Mouse (Mus musculus): ENCODE results near the gene Sept9. TPM values are rescaled to one million over a fixed set of nuclear protein-coding genes. Genes with fewer than 3 reads are reported as not detected.

The Sept9 gene
- polyA plus RNA-seq, 1 experiment from 2014 or later: 180 TPM

DNA sequence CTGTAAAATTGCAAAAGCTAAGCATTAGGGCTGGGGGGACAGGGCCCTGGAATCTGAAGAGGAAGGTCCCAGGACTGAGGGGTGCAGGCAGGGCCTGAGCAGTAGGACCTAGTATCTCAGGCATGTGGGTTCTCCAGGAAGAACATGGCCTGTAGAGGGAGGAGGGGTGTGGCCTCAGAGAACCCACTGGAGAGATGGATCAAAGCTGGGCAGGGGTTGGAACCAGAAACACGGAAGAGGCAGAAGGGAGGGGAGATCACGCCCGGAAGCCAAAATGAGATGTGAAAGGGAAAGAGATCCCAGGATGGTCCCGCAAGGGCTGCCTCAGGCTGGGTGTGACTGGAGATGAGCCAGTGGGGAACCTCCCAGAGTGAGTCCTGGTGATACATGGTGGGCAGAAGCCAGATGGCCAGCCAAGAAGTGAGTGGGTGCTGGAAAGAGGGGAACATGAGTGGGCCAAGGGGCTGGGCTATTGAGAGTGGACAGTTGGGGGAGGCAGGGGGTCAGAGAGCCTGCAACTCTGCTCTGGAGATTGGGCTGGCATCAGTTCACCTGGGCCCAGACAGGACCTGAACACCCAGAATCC is 126.8 kb downstream of the Sept9 start:
- no peak for ATAC-seq (ENCODE audit: low FRiP score)
- H3K36me3 ChIP-seq (replicated peaks): no peaks in the 10 kb centered on the region
- peak overlapping the region; percentile 50; the same call in 1 of the 2 replicates for H3K27ac ChIP-seq
- H3K9me3 ChIP-seq: no peaks in the 10 kb centered on the region
- 71% methylated on average over 4 of the region's 4 CpGs for WGBS
- H3K4me2 ChIP-seq: no peak overlapping the region
- H3K4me1 ChIP-seq: peaks cover 51% of the 10 kb centered on the region
- H3K27me3 ChIP-seq: no peaks in the 10 kb centered on the region
- no peak overlapping the region for H3K9ac ChIP-seq
- H3K4me3 ChIP-seq (replicated peaks): no peak overlapping the region

DNA sequence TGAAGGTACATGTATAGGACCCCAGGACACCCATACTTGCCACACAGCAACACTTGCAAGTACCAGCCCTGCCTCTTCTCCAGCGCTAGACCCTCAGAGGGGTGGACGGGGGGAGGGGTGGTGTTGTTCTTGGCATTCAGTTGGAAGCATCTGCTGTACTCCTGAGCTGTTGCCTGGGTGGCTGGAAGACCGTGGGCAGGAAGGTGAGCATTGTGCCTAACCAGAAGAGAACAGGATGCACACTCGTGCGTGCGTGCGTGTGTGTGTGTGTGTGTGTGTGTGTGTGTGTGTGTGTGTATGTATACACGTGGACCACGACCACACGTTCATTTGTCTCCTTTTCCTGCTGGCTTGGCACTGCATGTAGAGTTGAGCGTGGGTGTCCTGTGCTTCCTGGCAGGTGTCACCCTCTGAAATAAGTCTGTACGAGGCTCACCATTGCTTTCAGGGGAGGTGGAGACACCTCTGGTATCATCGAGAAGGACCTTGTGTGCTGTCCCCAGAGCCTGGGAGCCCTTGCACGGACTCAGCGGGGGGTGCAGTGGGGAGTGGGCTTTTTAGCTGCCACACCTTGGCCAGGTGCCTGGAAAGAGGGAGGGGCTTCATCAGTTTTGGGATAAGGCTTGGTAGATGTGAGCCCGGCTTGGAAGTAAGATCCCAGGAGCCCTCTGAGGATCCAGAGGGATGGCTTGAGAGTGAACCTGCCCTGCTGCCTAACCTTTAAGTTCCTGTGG is 127.6 kb downstream of the Sept9 start:
- no peaks in the 10 kb centered on the region for H3K27me3 ChIP-seq
- H3K9me3 ChIP-seq: no peaks in the 10 kb centered on the region
- 71% methylated on average over 16 of the region's 16 CpGs for WGBS
- H3K9ac ChIP-seq: no peak overlapping the region
- ATAC-seq (ENCODE audit: low FRiP score): no peak
- H3K36me3 ChIP-seq (replicated peaks): no peaks in the 10 kb centered on the region
- H3K4me2 ChIP-seq: no peak overlapping the region
- no peak overlapping the region for H3K4me3 ChIP-seq (replicated peaks)
- peak overlapping the region; percentile 50 for H3K27ac ChIP-seq
- peaks cover 59% of the 10 kb centered on the region for H3K4me1 ChIP-seq

DNA sequence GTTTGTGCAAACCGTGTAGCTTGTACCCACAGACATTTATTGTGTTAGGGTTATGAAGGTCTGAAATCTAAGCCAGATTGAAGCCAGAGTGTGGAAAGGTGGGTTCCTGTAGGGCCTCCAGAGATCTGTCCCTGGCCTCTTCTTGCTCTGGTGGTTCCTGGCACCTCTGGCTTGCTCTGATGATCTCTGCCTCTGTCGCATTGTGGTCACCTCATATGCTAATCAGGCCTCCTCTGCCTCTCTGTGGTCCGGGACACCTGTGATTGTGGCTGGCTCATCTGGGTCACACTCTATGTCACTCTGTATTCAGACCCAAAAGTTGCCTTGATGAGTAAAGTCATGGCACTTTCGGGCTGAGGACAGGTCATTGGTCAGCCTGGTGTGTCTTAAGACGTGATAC is 128.2 kb downstream of the Sept9 start:
- no peaks in the 10 kb centered on the region for H3K27me3 ChIP-seq
- H3K36me3 ChIP-seq (replicated peaks): no peaks in the 10 kb centered on the region
- 85% methylated on average over 5 of the region's 5 CpGs for WGBS
- H3K9ac ChIP-seq: no peak overlapping the region
- H3K4me2 ChIP-seq: no peak overlapping the region
- no peak overlapping the region for H3K4me3 ChIP-seq (replicated peaks)
- peaks cover 61% of the 10 kb centered on the region for H3K4me1 ChIP-seq
- no peaks in the 10 kb centered on the region for H3K9me3 ChIP-seq
- H3K27ac ChIP-seq: no peak overlapping the region
- ATAC-seq (ENCODE audit: low FRiP score): no peak

DNA sequence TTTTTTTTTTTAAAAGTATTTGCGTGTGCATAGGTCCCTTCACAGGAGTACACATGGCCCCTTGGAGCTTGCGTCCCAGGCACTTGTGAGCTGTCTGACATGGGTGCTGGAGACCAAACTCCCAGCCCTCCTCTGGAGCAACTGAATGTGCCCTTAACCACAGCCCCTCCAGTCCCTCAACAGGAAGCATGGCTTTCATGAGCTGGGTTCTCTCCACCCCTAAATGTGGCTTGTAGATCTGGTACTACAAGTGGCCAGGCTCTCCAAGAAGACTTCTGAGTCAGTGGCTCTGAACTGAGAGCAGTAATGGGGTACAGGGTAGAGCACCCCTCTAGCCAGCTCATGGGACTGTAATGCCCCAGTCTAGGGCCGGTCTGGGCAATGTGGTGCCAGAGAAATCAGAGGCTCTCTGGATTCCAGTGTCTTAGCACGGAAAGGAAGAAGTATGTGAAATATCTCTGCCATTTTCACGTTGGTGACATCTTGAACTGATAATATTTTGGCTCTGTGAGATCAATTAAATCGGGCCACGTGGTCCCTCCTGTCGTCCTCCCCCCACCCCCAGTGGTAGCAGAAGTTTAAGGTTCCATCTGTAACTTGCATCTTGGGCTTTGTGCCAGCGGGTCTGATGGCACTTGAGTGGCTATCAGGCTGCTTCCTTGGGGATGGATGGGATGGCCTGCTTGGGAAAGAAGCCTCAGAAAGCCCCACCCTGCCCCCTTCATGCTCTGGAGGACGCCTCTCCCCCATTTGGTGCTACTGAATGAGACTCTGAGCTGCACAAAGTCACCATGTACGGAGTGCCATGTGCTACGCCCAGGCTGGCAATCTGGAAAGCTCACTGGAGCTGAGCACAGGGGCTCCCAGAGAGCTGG is 130.9 kb downstream of the Sept9 start:
- Histone ChIP-seq H3K4me1 (peaks cover 71% of the 10 kb centered on the region), H3K4me2 (peak overlapping the region; percentile 82; the same call in 1 of the 2 replicates)
- WGBS: 68% methylated on average over 12 of the region's 12 CpGs

DNA sequence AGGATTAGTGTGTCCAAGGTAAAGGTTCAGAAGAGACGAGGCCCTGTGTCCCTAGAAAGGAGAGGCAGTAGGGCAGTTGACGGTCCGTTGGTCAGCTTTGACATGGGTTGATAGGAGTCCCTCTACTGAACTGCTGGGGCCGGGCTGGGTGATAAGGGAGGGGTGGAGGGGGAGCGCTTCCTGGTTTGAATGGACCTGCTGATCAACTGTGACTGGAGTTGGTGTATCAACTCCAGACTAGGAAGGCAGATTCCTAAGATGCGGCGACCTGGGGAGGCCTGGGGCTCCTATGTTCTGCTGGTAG is 131.4 kb downstream of the Sept9 start:
- WGBS: 22% methylated on average over 7 of the region's 7 CpGs
- peaks cover 71% of the 10 kb centered on the region for H3K4me1 ChIP-seq
- peak overlapping the region; percentile 65; the same call in 1 of the 2 replicates for H3K4me3 ChIP-seq (replicated peaks)

More for the DNA sequence above, 130.9 kb downstream of the Sept9 start:
- H3K27me3 ChIP-seq: no peaks in the 10 kb centered on the region
- no peaks in the 10 kb centered on the region for H3K36me3 ChIP-seq (replicated peaks)
- H3K27ac ChIP-seq: peak overlapping the region; percentile 99
- H3K4me3 ChIP-seq (replicated peaks): no peak overlapping the region
- no peak for ATAC-seq (ENCODE audit: low FRiP score)
- H3K9ac ChIP-seq: no peak overlapping the region; the same call in 1 of the 2 replicates
- H3K9me3 ChIP-seq: no peaks in the 10 kb centered on the region

DNA sequence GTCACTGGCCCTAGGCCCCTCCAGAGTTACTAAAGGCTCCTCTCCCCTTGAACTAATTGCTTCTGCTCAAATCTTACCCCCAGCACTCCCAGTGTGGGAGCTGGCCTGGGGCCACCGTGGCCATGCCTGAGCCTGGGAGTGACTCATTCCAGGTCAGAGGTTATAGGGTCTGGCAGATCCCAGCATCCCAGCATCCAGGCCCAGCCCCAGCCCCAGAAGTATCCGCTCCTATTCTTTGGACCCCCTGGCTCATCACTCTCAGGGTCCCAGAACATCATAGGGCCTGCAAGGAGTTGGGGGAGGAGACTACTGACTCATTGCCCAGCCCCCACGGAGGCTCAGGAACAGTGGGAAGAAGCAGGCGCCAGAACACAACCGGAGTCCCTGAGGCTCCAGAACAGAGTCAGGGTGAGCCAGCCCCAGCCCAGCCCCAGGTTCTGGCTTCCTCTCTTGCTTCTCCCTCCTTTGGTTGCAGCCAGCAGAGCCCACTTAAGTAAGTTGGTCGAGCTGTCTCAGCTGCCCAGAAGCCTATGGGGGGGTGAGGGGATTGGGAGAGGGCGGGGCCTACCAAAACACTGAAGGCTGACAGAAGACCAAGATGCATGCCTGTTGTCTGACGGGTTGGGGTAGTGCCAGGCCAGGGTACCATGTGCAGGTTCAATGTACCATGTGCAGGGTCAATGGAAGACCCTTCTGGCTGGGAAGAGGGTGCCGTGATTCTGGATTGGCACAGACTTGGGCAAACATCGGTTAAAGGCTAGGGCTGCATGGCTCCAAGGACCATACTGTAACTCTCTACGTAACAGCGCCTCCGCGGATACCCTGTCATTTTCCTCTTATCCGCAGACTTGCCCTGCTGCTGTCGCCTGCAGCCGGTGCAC is 132.1 kb downstream of the Sept9 start:
- ATAC-seq (ENCODE audit: low FRiP score): peak; percentile 57
- H3K4me1 ChIP-seq: peaks cover 71% of the 10 kb centered on the region
- 1% methylated on average over 16 of the region's 17 CpGs for WGBS

More for the DNA sequence above, 131.4 kb downstream of the Sept9 start:
- Histone ChIP-seq H3K36me3 (replicated peaks) (no peaks in the 10 kb centered on the region; the same call in 1 of the 2 replicates), H3K27ac (peak overlapping the region; percentile 99), H3K27me3 (no peaks in the 10 kb centered on the region), H3K4me2 (peak overlapping the region; percentile 82), H3K9me3 (no peaks in the 10 kb centered on the region), H3K9ac (peak overlapping the region; percentile 87; the same call in 1 of the 2 replicates)
- no peak for ATAC-seq (ENCODE audit: low FRiP score)

DNA sequence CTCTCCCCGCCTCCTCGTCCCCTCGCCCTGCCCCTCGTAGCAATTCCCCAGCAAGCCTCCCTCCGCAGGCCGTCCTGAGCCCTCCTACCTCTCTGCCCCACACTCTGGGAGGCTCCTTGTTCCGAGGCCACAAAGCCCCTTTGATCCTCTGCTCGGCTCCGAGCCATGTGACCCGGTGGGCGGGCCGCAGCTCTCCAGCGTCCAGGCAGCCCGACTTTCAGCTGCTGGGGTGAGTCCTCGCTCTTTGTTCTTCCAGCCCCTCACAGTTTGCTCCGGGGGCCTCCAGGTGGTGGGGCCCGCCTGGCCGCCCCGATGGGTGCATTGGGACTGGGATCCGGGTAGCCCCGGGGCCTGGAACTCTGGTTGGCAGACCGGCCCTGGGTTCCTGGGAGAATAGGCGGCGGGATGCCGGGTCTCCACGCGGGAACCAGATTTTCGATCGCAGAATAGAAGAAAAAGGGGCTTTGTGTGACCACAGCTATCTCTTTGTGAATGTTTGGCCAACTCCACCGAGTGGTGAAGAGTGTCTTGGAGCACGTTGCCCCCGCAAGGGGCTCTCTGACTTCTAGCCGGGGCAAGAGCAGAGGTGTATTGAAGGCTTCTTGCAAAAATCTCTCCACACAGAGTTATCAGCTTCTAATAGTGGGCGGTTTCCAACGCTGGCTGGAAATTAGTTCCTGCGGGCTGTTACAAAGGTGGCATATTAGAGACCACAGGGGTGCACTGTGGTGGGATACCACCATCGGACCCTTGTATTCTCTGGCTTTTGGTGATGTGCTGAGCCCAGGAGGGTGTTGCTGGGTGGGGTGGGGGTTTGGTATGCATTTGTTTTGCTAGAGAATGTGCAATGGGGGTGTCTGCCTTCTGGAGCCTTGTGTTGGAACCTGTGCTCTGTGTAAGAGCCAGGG is 133.0 kb downstream of the Sept9 start:
- Histone ChIP-seq H3K4me2 (peak overlapping the region; percentile 82), H3K4me1 (peaks cover 62% of the 10 kb centered on the region)

More for the DNA sequence above, 132.1 kb downstream of the Sept9 start:
- Histone ChIP-seq H3K9ac (peak overlapping the region; percentile 87), H3K4me3 (replicated peaks) (peak overlapping the region; percentile 65), H3K4me2 (peak overlapping the region; percentile 82), H3K27me3 (no peaks in the 10 kb centered on the region), H3K27ac (peak overlapping the region; percentile 99), H3K36me3 (replicated peaks) (no peaks in the 10 kb centered on the region; the same call in none of the 2 replicates), H3K9me3 (no peaks in the 10 kb centered on the region)

DNA sequence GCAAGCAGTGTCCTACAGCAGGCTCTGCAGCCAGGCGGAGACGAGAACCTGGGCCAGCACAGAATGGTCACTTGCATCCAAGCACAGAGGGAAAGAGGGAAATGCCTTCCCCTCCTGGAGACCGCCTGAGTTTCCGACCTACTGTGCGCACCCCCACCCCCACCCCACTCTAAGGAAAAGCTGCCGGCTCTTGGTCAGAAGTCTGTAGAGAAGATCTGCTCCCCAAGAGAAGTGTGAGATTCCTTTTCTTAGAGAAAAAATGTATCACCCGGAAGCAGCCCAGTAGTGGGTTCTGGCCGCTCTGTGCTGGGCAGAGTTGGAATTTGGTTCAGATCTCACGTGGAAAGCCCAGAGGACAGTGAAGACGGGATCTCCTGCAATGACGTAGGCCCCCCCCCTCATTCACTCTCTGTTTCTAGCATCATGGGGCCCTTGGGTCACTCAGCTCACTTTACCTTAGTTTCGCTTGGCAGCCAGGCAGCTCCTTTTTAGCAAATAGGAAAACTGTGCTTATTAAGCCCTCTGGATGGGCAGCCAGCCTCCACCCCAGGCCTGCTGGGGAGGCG is 133.8 kb downstream of the Sept9 start:
- no peak for ATAC-seq (ENCODE audit: low FRiP score)
- Histone ChIP-seq H3K27ac (peak overlapping the region; percentile 99), H3K9me3 (no peaks in the 10 kb centered on the region), H3K36me3 (replicated peaks) (peaks cover 3% of the 10 kb centered on the region), H3K4me1 (peaks cover 69% of the 10 kb centered on the region), H3K4me3 (replicated peaks) (peak overlapping the region; percentile 65), H3K4me2 (peak overlapping the region; percentile 82), H3K9ac (peak overlapping the region; percentile 87), H3K27me3 (no peaks in the 10 kb centered on the region)
- 15% methylated on average over 13 of the region's 13 CpGs for WGBS

More for the DNA sequence above, 133.0 kb downstream of the Sept9 start:
- peak overlapping the region; percentile 99 for H3K27ac ChIP-seq
- H3K9ac ChIP-seq: peak overlapping the region; percentile 87
- no peaks in the 10 kb centered on the region for H3K27me3 ChIP-seq
- no peaks in the 10 kb centered on the region; the same call in none of the 2 replicates for H3K36me3 ChIP-seq (replicated peaks)
- WGBS: under 1% methylated on average over 37 of the region's 37 CpGs
- peak; percentile 93 for ATAC-seq (ENCODE audit: low FRiP score)
- peak overlapping the region; percentile 65 for H3K4me3 ChIP-seq (replicated peaks)
- no peaks in the 10 kb centered on the region for H3K9me3 ChIP-seq

DNA sequence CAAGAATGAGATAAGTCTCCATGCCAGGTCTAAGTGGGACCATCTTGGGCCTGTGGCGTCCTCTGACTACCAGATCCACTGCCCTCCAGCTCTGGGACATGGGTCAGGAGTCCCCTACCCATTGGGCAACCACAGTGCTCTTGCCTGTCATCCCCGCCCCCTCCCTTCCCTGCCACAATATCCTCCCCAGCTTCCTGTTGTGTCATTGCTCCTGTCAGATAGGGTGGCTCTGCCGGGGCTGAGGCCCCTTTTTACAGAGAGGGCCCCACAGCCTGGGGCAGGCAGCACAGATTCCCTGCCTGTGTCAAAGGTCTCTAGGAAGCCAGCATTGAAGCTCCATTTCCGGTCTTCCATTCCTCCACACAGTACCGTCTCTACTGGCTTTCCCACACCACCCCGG is 134.6 kb downstream of the Sept9 start:
- no peaks in the 10 kb centered on the region for H3K27me3 ChIP-seq
- 61% methylated on average over 6 of the region's 6 CpGs for WGBS
- H3K36me3 ChIP-seq (replicated peaks): peaks cover 3% of the 10 kb centered on the region
- peak overlapping the region; percentile 99 for H3K27ac ChIP-seq
- H3K9ac ChIP-seq: peak overlapping the region; percentile 87; the same call in 1 of the 2 replicates
- H3K9me3 ChIP-seq: no peaks in the 10 kb centered on the region
- peaks cover 77% of the 10 kb centered on the region for H3K4me1 ChIP-seq
- ATAC-seq (ENCODE audit: low FRiP score): no peak
- peak overlapping the region; percentile 82 for H3K4me2 ChIP-seq
- H3K4me3 ChIP-seq (replicated peaks): peak overlapping the region; percentile 65

DNA sequence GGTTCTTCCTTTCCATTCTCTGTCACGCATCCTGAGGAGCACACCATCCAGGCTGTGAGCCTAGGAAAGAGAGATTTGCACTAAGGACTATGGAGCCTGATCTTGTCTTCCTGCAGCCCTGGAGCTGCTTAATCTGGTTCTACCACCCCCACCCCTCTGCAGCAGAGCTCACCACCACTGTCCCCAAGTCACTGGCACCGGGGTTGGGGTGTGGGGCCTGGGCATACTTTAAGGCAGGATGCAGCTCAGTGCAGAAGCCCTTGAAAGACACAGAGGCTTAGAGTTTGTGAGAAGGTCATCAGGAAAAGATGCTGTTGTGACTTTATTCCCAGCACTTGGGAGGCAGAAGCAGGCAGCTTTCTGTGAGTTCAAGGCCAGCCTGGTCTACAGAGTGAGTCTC is 135.7 kb downstream of the Sept9 start:
- H3K27ac ChIP-seq: peak overlapping the region; percentile 99; the same call in 1 of the 2 replicates
- H3K4me3 ChIP-seq (replicated peaks): no peak overlapping the region
- H3K36me3 ChIP-seq (replicated peaks): peaks cover 3% of the 10 kb centered on the region
- H3K27me3 ChIP-seq: peaks cover 2% of the 10 kb centered on the region; the same call in 1 of the 2 replicates
- H3K9ac ChIP-seq: no peak overlapping the region
- peaks cover 85% of the 10 kb centered on the region for H3K4me1 ChIP-seq
- ATAC-seq (ENCODE audit: low FRiP score): no peak
- 97% methylated on average over 2 of the region's 2 CpGs for WGBS
- H3K9me3 ChIP-seq: no peaks in the 10 kb centered on the region
- H3K4me2 ChIP-seq: 0 out of 2 replicates have a peak overlapping the region, but pooled peaks have one; percentile 82
